Mouse (Mus musculus): ENCODE data around the gene Cdk6.
"Not testable (repeated sequence)": the region's sequence is repeated elsewhere in the genome, so short reads cannot be mapped to it uniquely, and the experiment has no call there.

DNA sequence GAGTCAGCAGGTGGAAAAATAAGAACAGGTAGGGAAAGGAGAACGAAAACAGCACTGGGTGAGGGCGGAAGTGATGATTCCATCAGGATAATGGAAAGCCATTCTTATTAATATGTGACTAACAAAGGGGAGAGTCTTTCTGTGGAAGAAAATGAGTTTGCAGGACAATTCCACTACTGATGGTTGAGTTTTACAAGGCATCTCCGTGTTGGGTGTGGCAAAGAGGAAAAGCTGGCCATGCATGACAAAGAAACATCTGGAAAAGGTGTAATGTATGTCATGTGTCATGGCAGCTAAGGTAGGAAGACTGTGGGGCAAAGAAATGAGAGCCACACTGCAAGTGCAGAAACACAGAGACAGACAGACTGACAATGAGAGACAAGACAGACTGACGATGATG is 8.3 kb upstream of the Cdk6 start:
- not testable (repeated sequence) for TF ChIP-seq EP300 (IDR thresholded peaks at IDR 0.05; ENCODE audit: low read length); POLR2A (IDR thresholded peaks at IDR 0.05; ENCODE audit: low read depth, low read length); RCOR1 (conservative IDR thresholded peaks at IDR 0.05; ENCODE audit: low read depth, low read length); POLR2AphosphoS2 (IDR thresholded peaks at IDR 0.05; ENCODE audit: low read depth, low read length); PAX5 (IDR thresholded peaks at IDR 0.05; ENCODE audit: low read length); TBP (conservative IDR thresholded peaks at IDR 0.05; ENCODE audit: low read depth, low read length); USF1 (IDR thresholded peaks at IDR 0.05; ENCODE audit: low read depth, low read length); CTCF (conservative IDR thresholded peaks at IDR 0.05 in 1 of 2, IDR thresholded peaks at IDR 0.05 in 1 of 2; ENCODE audit: low read depth in 2 of 2, low read length in 2 of 2); MEF2A (IDR thresholded peaks at IDR 0.05; ENCODE audit: borderline replicate concordance, low read depth, low read length)

All from CH12.LX (cell line).